Mouse (Mus musculus) limb, embryonic 10.5 days (tissue): ENCODE results near the gene Bnc2. TPM values are rescaled to one million over a fixed set of nuclear protein-coding genes. Genes with fewer than 3 reads are reported as not detected.

ENCODE experiments used
- DNase-seq: peaks from one replicate; pipeline ENCODE4 v3.0.0-alpha.2; 2017; ENCODE audit warnings: low spot score
- H3K27ac ChIP-seq: fragments of 300-500 bp; sonication (generic); 2 replicates; pipeline ENCODE4 v1.5.1; 2016; ENCODE audit warnings: mild to moderate bottlenecking
- H3K27me3 ChIP-seq: fragments of 300-500 bp; sonication (generic); 2 replicates; pipeline ENCODE4 v1.6.1; 2016; ENCODE audit warnings: low read depth, mild to moderate bottlenecking; ENCODE audit not compliant: poor library complexity, severe bottlenecking
- H3K36me3 ChIP-seq: fragments of 300-500 bp; sonication (generic); 2 replicates; pipeline ENCODE4 v1.6.1; 2016; ENCODE audit warnings: mild to moderate bottlenecking, moderate library complexity
- H3K4me1 ChIP-seq: fragments of 300-500 bp; sonication (generic); 2 replicates; pipeline ENCODE4 v1.6.1; 2016
- H3K4me3 ChIP-seq: fragments of 300-500 bp; sonication (generic); 2 replicates; pipeline ENCODE4 v1.5.1; 2016; ENCODE audit warnings: mild to moderate bottlenecking, moderate library complexity
- H3K9me3 ChIP-seq: fragments of 300-500 bp; sonication (generic); replicated peaks from 2 replicates; pipeline ENCODE4 v1.6.1; 2016; ENCODE audit warnings: mild to moderate bottlenecking
- WGBS: fragments of 180-500 bp; shearing (Covaris S2); methylation state at CpG from one replicate; pipeline ENCODE4 v1.1.7; 2016; 5-methylcytosine and 5-hydroxymethylcytosine counted together
- polyA plus RNA-seq: library from polyadenylated mRNA; unstranded; fragments of >200 nt; fragmentation: Nextera tagmentation; extraction: Ambion mirVana; gene quantifications from 2 replicates; pipeline ENCODE4 v1.2.1, GENCODE M21; 2016

Bnc2 gene
- polyA plus RNA-seq, 1 experiment from 2014 or later = 11.8 TPM

GRCm38 (mm10) chr4:84356468-84357153 is 318.5 kb downstream of the Bnc2 start:
- H3K4me1 ChIP-seq = peaks cover 57% of the 10 kb centered on the region
- H3K9me3 ChIP-seq = no peaks in the 10 kb centered on the region
- peak overlapping the region; percentile 76 for H3K27ac ChIP-seq
- DNase-seq = no peak
- no peaks in the 10 kb centered on the region for H3K36me3 ChIP-seq
- WGBS = 10% methylated on average over 8 of the region's 8 CpGs
- no peak overlapping the region for H3K4me3 ChIP-seq
- no peaks in the 10 kb centered on the region for H3K27me3 ChIP-seq

GRCm38 (mm10) chr4:84352656-84353055 is 322.4 kb downstream of the Bnc2 start:
- Histone ChIP-seq H3K4me1 (peaks cover 51% of the 10 kb centered on the region), H3K27me3 (no peaks in the 10 kb centered on the region), H3K4me3 (no peak overlapping the region), H3K9me3 (no peaks in the 10 kb centered on the region), H3K36me3 (no peaks in the 10 kb centered on the region), H3K27ac (no peak overlapping the region)
- WGBS = 20% methylated on average over 2 of the region's 2 CpGs
- no peak for DNase-seq

- Histone ChIP-seq H3K27me3 (no peaks in the 10 kb centered on the region), H3K9me3 (no peaks in the 10 kb centered on the region), H3K4me1 (peaks cover 26% of the 10 kb centered on the region), H3K36me3 (no peaks in the 10 kb centered on the region), H3K4me3 (no peak overlapping the region), H3K27ac (peak overlapping the region; percentile 30; the same call in 1 of the 2 replicates)
- no peak for DNase-seq
- WGBS = 23% methylated on average over 5 of the region's 5 CpGs
Measured at GRCm38 (mm10) chr4:84349536-84349935, 325.5 kb downstream of the Bnc2 start.

- WGBS = 89% methylated on average over 4 of the region's 4 CpGs
- no peak for DNase-seq
- Histone ChIP-seq H3K27ac (no peak overlapping the region), H3K36me3 (no peaks in the 10 kb centered on the region), H3K27me3 (no peaks in the 10 kb centered on the region), H3K4me1 (peaks cover 8% of the 10 kb centered on the region), H3K4me3 (no peak overlapping the region), H3K9me3 (no peaks in the 10 kb centered on the region)
Measured at GRCm38 (mm10) chr4:84339172-84339571, 335.9 kb downstream of the Bnc2 start.

- Histone ChIP-seq H3K4me1 (no peaks in the 10 kb centered on the region), H3K27ac (no peak overlapping the region), H3K9me3 (no peaks in the 10 kb centered on the region), H3K4me3 (no peak overlapping the region), H3K36me3 (no peaks in the 10 kb centered on the region), H3K27me3 (no peaks in the 10 kb centered on the region)
- DNase-seq = no peak
- WGBS = 88% methylated on average over 9 of the region's 9 CpGs
Measured at GRCm38 (mm10) chr4:84331995-84332394, 343.1 kb downstream of the Bnc2 start.

DNA sequence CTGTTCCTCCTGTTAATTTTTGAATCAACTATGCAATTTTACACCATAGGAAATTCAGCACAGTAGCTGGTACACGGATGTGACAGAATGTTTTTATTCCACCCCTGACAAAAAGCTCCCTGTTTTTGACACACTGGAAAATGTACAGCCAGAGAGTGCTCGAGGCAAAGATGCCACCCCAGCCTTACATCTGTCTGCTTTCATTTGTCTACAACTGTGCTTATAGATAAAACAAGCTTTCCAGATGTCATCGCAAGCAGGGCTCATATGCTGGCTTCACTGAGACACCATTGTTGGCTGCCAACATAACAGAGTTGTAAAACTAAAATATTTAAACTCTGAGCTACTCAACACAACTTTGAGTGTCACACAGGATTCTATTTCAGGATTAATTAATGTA is 343.6 kb downstream of the Bnc2 start:
- DNase-seq = no peak
- Histone ChIP-seq H3K27ac (no peak overlapping the region), H3K4me3 (no peak overlapping the region), H3K4me1 (no peaks in the 10 kb centered on the region), H3K9me3 (no peaks in the 10 kb centered on the region), H3K36me3 (no peaks in the 10 kb centered on the region), H3K27me3 (no peaks in the 10 kb centered on the region)
- 72% methylated on average over 3 of the region's 3 CpGs for whole genome bisulfite sequencing

GRCm38 (mm10) chr4:84330509-84330908 is 344.6 kb downstream of the Bnc2 start:
- Histone ChIP-seq H3K4me3 (no peak overlapping the region), H3K9me3 (no peaks in the 10 kb centered on the region), H3K27me3 (no peaks in the 10 kb centered on the region), H3K36me3 (no peaks in the 10 kb centered on the region), H3K27ac (no peak overlapping the region), H3K4me1 (peaks cover under 1% of the 10 kb centered on the region)
- WGBS = 81% methylated on average over 4 of the region's 4 CpGs
- no peak for DNase-seq

DNA sequence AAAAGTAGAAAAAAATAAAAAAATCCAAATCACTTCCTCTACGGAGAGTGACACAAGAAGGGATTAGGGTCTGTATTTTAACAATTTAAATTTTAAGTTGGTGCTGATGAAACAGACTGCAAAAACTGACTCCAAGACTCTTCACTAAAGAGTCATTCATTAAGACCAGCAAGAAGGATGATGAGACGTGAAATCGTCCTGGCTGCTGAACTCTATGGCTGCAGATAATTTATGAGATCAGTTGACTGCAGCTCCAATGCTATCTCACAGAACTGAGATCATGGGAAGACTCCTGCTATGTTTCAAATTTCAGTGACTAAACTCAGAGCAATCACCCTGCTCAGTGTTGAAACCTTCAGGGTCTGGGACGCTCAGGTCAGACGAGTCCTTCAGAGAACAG is 345.4 kb downstream of the Bnc2 start:
- H3K9me3 ChIP-seq = no peaks in the 10 kb centered on the region
- H3K27me3 ChIP-seq = no peaks in the 10 kb centered on the region
- no peak for DNase-seq
- 66% methylated on average over 5 of the region's 5 CpGs for WGBS
- H3K4me1 ChIP-seq = peaks cover 9% of the 10 kb centered on the region
- no peak overlapping the region for H3K4me3 ChIP-seq
- no peaks in the 10 kb centered on the region for H3K36me3 ChIP-seq
- H3K27ac ChIP-seq = no peak overlapping the region

GRCm38 (mm10) chr4:84324371-84324770 is 350.7 kb downstream of the Bnc2 start:
- no peaks in the 10 kb centered on the region for H3K36me3 ChIP-seq
- no peak for DNase-seq
- no peaks in the 10 kb centered on the region for H3K9me3 ChIP-seq
- no peak overlapping the region for H3K4me3 ChIP-seq
- no peaks in the 10 kb centered on the region for H3K27me3 ChIP-seq
- H3K4me1 ChIP-seq = peaks cover 14% of the 10 kb centered on the region
- no peak overlapping the region for H3K27ac ChIP-seq
- 84% methylated on average over 4 of the region's 4 CpGs for WGBS

DNA sequence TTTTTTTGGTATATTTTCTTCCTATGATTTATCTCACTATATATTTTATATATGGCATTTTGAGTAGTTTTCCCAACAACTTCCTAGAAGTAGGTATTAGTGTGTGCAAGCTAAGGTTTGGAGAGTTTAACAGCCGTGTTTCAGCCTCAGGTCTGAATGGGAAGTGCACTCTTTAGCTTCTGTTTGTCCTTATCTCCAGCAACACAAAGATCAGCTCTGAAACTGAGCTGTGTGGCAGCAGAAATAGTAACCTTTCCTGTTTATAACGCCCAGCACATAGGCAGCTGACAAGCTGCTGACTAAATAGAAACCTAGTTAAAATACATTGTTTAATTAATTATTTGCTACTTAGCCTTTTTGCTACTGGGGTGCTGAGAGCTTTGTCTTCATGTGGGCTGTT is 353.5 kb downstream of the Bnc2 start:
- no peaks in the 10 kb centered on the region for H3K27me3 ChIP-seq
- H3K36me3 ChIP-seq = no peaks in the 10 kb centered on the region
- no peak overlapping the region for H3K27ac ChIP-seq
- peaks cover 26% of the 10 kb centered on the region for H3K4me1 ChIP-seq
- 74% methylated on average over 2 of the region's 2 CpGs for WGBS
- no peaks in the 10 kb centered on the region for H3K9me3 ChIP-seq
- DNase-seq = no peak
- no peak overlapping the region for H3K4me3 ChIP-seq

DNA sequence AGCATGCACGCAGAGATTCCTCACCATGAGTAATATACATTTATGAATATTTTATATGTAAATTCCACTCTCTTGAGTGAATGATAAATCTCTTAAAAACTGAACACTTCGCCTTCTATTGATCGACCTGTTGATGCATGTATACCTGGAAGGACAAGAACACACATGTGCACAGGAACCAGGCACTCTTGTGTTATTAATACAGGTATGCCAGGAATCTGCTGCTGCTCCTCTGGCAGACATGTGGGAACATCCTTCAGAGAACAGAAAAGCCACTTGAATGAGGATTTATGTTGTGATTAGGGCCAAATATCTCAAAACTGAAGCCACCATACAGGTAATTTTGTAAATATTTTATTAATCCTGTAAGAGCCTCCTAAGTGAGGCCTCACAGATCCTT is 357.7 kb downstream of the Bnc2 start:
- no peak for DNase-seq
- WGBS = 95% methylated on average over 3 of the region's 3 CpGs
- Histone ChIP-seq H3K9me3 (no peaks in the 10 kb centered on the region), H3K4me1 (peaks cover 14% of the 10 kb centered on the region), H3K27ac (no peak overlapping the region), H3K36me3 (no peaks in the 10 kb centered on the region), H3K4me3 (no peak overlapping the region), H3K27me3 (no peaks in the 10 kb centered on the region)

DNA sequence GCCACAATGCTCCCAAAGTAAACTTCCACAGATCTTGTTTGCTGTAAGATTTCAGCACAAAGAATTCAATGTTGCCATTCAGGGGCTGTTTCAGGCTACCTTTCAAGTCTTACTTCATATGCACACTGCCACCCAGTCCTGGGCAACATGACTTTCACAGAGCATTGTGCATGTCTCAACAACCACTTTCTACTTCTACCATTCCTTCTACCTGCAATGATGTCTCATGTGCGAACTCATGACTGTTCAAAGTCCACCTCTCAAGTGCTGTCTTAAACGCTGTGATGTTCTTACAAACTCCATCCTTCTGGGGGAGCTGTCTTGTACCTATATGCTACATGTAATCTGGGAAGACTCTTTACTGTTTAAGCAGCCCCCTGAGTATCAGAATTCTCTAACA is 363.7 kb downstream of the Bnc2 start:
- H3K36me3 ChIP-seq = no peaks in the 10 kb centered on the region
- H3K27me3 ChIP-seq = 0 out of 2 replicates have a peak, but pooled peaks cover 7% of the 10 kb centered on the region
- H3K4me1 ChIP-seq = peaks cover 27% of the 10 kb centered on the region
- H3K27ac ChIP-seq = no peak overlapping the region
- no peak overlapping the region for H3K4me3 ChIP-seq
- no peaks in the 10 kb centered on the region for H3K9me3 ChIP-seq
- WGBS = 75% methylated on average over 2 of the region's 2 CpGs
- no peak for DNase-seq

DNA sequence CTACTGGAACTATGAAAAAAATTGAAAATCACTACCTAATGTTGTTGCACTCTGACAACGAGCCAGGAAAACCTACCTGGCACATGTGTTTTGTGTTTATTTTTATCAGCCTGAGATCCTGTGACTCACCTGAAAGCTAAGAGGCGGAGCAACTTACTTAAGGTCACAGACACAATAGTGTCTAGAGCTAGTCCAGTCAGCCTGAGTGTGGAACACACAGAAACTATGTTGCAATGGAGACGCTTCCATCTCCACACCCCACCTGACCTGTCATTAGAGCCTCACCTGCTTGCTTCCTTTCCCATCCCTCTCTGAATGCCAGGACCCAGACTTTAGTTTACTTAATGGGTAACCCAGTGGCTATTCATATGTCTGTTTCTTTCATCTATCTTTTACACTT is 364.2 kb downstream of the Bnc2 start:
- WGBS = 84% methylated on average over 3 of the region's 3 CpGs
- Histone ChIP-seq H3K27me3 (0 out of 2 replicates have a peak, but pooled peaks cover 7% of the 10 kb centered on the region), H3K36me3 (no peaks in the 10 kb centered on the region), H3K9me3 (no peaks in the 10 kb centered on the region), H3K4me1 (peaks cover 31% of the 10 kb centered on the region), H3K27ac (no peak overlapping the region), H3K4me3 (no peak overlapping the region)
- no peak for DNase-seq
